Mouse (Mus musculus) hematopoietic stem cell, adult 5-6 weeks (primary cell): Measurements from ENCODE around the gene Rbbp9. TPM values are rescaled to one million over a fixed set of nuclear protein-coding genes. Genes with fewer than 3 reads are reported as not detected.

Experiments
- ATAC-seq, 2 experiments: fragments of 125-278 bp in 1 of 2; replicated peaks in 1 of 2; 2 replicates each; pipeline ENCODE4 v1.8.0; 2016 to 2017; ENCODE audit warnings: inconsistent platforms in 2 of 2, mild to moderate bottlenecking in 2 of 2, moderate number of reproducible peaks in 2 of 2, low read depth in 1 of 2, moderate TSS enrichment in 1 of 2; ENCODE audit not compliant: low FRiP score in 2 of 2, poor library complexity in 2 of 2, severe bottlenecking in 2 of 2, insufficient read depth in 1 of 2, low TSS enrichment in 1 of 2
- total RNA-seq: library from RNA; stranded (forward); fragments of 172-1452, 232-1000 nt; gene quantifications from 2 replicates; pipeline ENCODE4 v1.2.3, GENCODE M21; 2017

The Rbbp9 gene
- total RNA-seq, 1 experiment from 2014 or later: 17.6 TPM

- peak; percentile 98 to 99 for ATAC-seq
These were observed 23.5 kb downstream of the Rbbp9 start, which contains the start of the genes Dzank1 and Polr3f for GRCm38 (mm10) chr2:144526981-144527820. Gene Dzank1, minus strand, starts transcription at chr2:144527414. Gene Polr3f, plus strand, starts transcription at chr2:144527718.

GRCm38 (mm10) chr2:144525856-144526255, 24.8 kb downstream of the Rbbp9 start:
- ATAC-seq: no peak

- ATAC-seq: no peak
These were observed 30.9 kb downstream of the Rbbp9 start for GRCm38 (mm10) chr2:144519772-144520171.

- no peak for ATAC-seq
These were observed 36.0 kb downstream of the Rbbp9 start for GRCm38 (mm10) chr2:144514619-144515018.

- ATAC-seq: no peak
These were observed 48.5 kb downstream of the Rbbp9 start for GRCm38 (mm10) chr2:144502134-144502533.

Other genes with a start within 250 kb of the Rbbp9 start
- not detected in 2 replicates for gene Ovol2, start 218.7 kb downstream of the Rbbp9 start, total RNA-seq
- gene Kat14, start 181.9 kb downstream of the Rbbp9 start, total RNA-seq: 32.8 and 40.3 TPM in 2 replicates
- gene Pet117, start 181.9 kb downstream of the Rbbp9 start, total RNA-seq: not detected in 2 replicates
- gene Dzank1, start 23.5 kb downstream of the Rbbp9 start, total RNA-seq: 0.15 TPM in 1 of 2 replicates, not detected in the other
- gene Polr3f, start 23.2 kb downstream of the Rbbp9 start, total RNA-seq: 33.0 TPM in 2 replicates
- 56.0 and 82.8 TPM in 2 replicates for gene Sec23b, start 5.4 kb upstream of the Rbbp9 start, total RNA-seq
- 9.5 and 32.3 TPM in 2 replicates for gene Smim26, start 43.2 kb upstream of the Rbbp9 start, total RNA-seq
- 72.6 and 86.4 TPM in 2 replicates for gene Dtd1, start 49.0 kb upstream of the Rbbp9 start, total RNA-seq